Mouse (Mus musculus): Measurements from ENCODE around the gene Gtf3c4. TPM values are rescaled to one million over a fixed set of nuclear protein-coding genes. Genes with fewer than 3 reads are reported as not detected.
A peak's percentile ranks its signal among the peaks of the same experiment; 100 is the strongest.

The Gtf3c4 gene
- 35.4 and 38.1 TPM in 2 replicates for total RNA-seq (2012; rRNA removed)

GRCm38 (mm10) chr2:28840222-28840951 lies at the start of gene Gtf3c4, which contains the start of gene Ddx31:
Gtf3c4 (minus strand) TSS chr2:28840360.
Ddx31 (plus strand) TSS chr2:28840406.
- H3K27ac ChIP-seq (ENCODE audit: insufficient read depth, low read depth, low read length, poor library complexity, severe bottlenecking) = peak within 1 kb of the TSS; percentile 50
- no peaks in the 10 kb centered on the region for H3K9me3 ChIP-seq (ENCODE audit: control insufficient read depth, insufficient read depth, low read depth, low read length)
- peak within 1 kb of the TSS; percentile 88 for H3K9ac ChIP-seq (ENCODE audit: insufficient read depth, low read depth, low read length, poor library complexity, severe bottlenecking)
- H3K4me3 ChIP-seq (ENCODE audit: insufficient read depth in 1 of 2, low read depth in 1 of 2, low read length in 2 of 2, poor library complexity in 1 of 2, severe bottlenecking in 1 of 2) = peak within 1 kb of the TSS; percentile 75 to 86
- DNase-seq (ENCODE audit: low read depth, low spot score) = peak; percentile 91
- in situ Hi-C loops (cut with MboI; ENCODE audit: low sequenced_read_pairs in 2 of 2, unreplicated experiment in 2 of 2) = no loop called here
- TF ChIP-seq CHD2 (IDR thresholded peaks at IDR 0.05; ENCODE audit: low read depth, low read length) (no peak), HCFC1 (IDR thresholded peaks at IDR 0.05; ENCODE audit: borderline replicate concordance, insufficient read depth, low read length) (peak; percentile 71)
- H3K4me1 ChIP-seq (ENCODE audit: control insufficient read depth in 2 of 2, insufficient read depth in 2 of 2, low read length in 2 of 2, poor library complexity in 1 of 2) = peaks cover 0 to 5% of the 10 kb centered on the region in 2 experiments; a peak in 1 of 4 replicates
- peaks cover 4% of the 10 kb centered on the region; the same call in 1 of the 2 replicates for H3K36me3 ChIP-seq (ENCODE audit: control insufficient read depth, insufficient read depth, low read length, poor library complexity, severe bottlenecking)

- no peak overlapping the region for H3K4me3 ChIP-seq (ENCODE audit: insufficient read depth in 1 of 2, low read depth in 1 of 2, low read length in 2 of 2, poor library complexity in 1 of 2, severe bottlenecking in 1 of 2)
- in situ Hi-C loops (cut with MboI; ENCODE audit: low sequenced_read_pairs in 2 of 2, unreplicated experiment in 2 of 2) = no loop called here
- H3K4me1 ChIP-seq (ENCODE audit: control insufficient read depth in 2 of 2, insufficient read depth in 2 of 2, low read length in 2 of 2, poor library complexity in 1 of 2) = no peaks in the 10 kb centered on the region
- H3K9ac ChIP-seq (ENCODE audit: insufficient read depth, low read depth, low read length, poor library complexity, severe bottlenecking) = no peak overlapping the region
- no peak overlapping the region for H3K27ac ChIP-seq (ENCODE audit: insufficient read depth, low read depth, low read length, poor library complexity, severe bottlenecking)
- H3K9me3 ChIP-seq (ENCODE audit: control insufficient read depth, insufficient read depth, low read depth, low read length) = no peaks in the 10 kb centered on the region
- TF ChIP-seq HCFC1 (IDR thresholded peaks at IDR 0.05; ENCODE audit: borderline replicate concordance, insufficient read depth, low read length) (no peak), CHD2 (IDR thresholded peaks at IDR 0.05; ENCODE audit: low read depth, low read length) (no peak), ZNF384 (IDR thresholded peaks at IDR 0.05; ENCODE audit: low read depth, low read length) (no peak)
- H3K36me3 ChIP-seq (ENCODE audit: control insufficient read depth, insufficient read depth, low read length, poor library complexity, severe bottlenecking) = peaks cover 34% of the 10 kb centered on the region
- DNase-seq (ENCODE audit: low read depth, low spot score) = no peak
Observed at GRCm38 (mm10) chr2:28884914-28885313, 44.8 kb upstream of the Gtf3c4 start.

GRCm38 (mm10) chr2:28882826-28883485 lies 42.8 kb upstream of the Gtf3c4 start:
- Histone ChIP-seq H3K27ac (ENCODE audit: insufficient read depth, low read depth, low read length, poor library complexity, severe bottlenecking) (no peak overlapping the region), H3K9me3 (ENCODE audit: control insufficient read depth, insufficient read depth, low read depth, low read length) (no peaks in the 10 kb centered on the region), H3K4me1 (ENCODE audit: control insufficient read depth in 2 of 2, insufficient read depth in 2 of 2, low read length in 2 of 2, poor library complexity in 1 of 2) (no peaks in the 10 kb centered on the region), H3K9ac (ENCODE audit: insufficient read depth, low read depth, low read length, poor library complexity, severe bottlenecking) (no peak overlapping the region), H3K4me3 (ENCODE audit: insufficient read depth in 1 of 2, low read depth in 1 of 2, low read length in 2 of 2, poor library complexity in 1 of 2, severe bottlenecking in 1 of 2) (no peak overlapping the region), H3K36me3 (ENCODE audit: control insufficient read depth, insufficient read depth, low read length, poor library complexity, severe bottlenecking) (peaks cover 31% of the 10 kb centered on the region)
- no peak for TF ChIP-seq MAFK (IDR thresholded peaks at IDR 0.05; ENCODE audit: insufficient read depth, low read depth, low read length)
- TF ChIP-seq ZC3H11A (IDR thresholded peaks at IDR 0.05; ENCODE audit: borderline replicate concordance, low read depth, low read length) = no peak
- TF ChIP-seq CHD2 (IDR thresholded peaks at IDR 0.05; ENCODE audit: low read depth, low read length) = no peak
- TF ChIP-seq ZNF384 (IDR thresholded peaks at IDR 0.05; ENCODE audit: low read depth, low read length) = no peak
- no peak for TF ChIP-seq HCFC1 (IDR thresholded peaks at IDR 0.05; ENCODE audit: borderline replicate concordance, insufficient read depth, low read length)
- DNase-seq (ENCODE audit: low read depth, low spot score) = no peak
- in situ Hi-C loops (cut with MboI; ENCODE audit: low sequenced_read_pairs in 2 of 2, unreplicated experiment in 2 of 2) = no loop called here

DNA sequence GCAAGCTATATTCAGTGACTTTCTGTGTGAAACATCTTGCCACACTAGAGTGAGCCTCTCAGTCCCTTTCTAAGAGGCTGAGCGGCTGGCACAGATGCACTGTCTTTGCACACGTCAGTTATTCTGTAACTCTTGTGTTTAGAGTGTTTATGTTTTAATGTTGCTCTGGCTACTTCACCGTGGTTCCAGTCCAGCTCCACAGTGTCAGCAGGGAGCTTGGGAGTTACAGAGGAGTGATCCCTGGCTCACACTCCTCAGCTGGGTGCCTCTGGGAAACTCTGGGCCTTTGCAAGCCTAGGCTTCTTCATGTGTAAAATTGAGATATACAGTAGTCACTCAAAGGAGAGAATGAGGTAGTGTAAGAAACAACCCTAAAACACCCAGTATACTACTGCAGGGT lies 41.9 kb upstream of the Gtf3c4 start:
- no peaks in the 10 kb centered on the region for H3K4me1 ChIP-seq (ENCODE audit: control insufficient read depth in 2 of 2, insufficient read depth in 2 of 2, low read length in 2 of 2, poor library complexity in 1 of 2)
- no peaks in the 10 kb centered on the region for H3K9me3 ChIP-seq (ENCODE audit: control insufficient read depth, insufficient read depth, low read depth, low read length)
- no peak overlapping the region for H3K27ac ChIP-seq (ENCODE audit: insufficient read depth, low read depth, low read length, poor library complexity, severe bottlenecking)
- no peak overlapping the region for H3K4me3 ChIP-seq (ENCODE audit: insufficient read depth in 1 of 2, low read depth in 1 of 2, low read length in 2 of 2, poor library complexity in 1 of 2, severe bottlenecking in 1 of 2)
- no peak overlapping the region for H3K9ac ChIP-seq (ENCODE audit: insufficient read depth, low read depth, low read length, poor library complexity, severe bottlenecking)
- TF ChIP-seq ZNF384 (IDR thresholded peaks at IDR 0.05; ENCODE audit: low read depth, low read length) (no peak), HCFC1 (IDR thresholded peaks at IDR 0.05; ENCODE audit: borderline replicate concordance, insufficient read depth, low read length) (no peak), ZC3H11A (IDR thresholded peaks at IDR 0.05; ENCODE audit: borderline replicate concordance, low read depth, low read length) (no peak), CHD2 (IDR thresholded peaks at IDR 0.05; ENCODE audit: low read depth, low read length) (no peak), MAFK (IDR thresholded peaks at IDR 0.05; ENCODE audit: insufficient read depth, low read depth, low read length) (no peak)
- H3K36me3 ChIP-seq (ENCODE audit: control insufficient read depth, insufficient read depth, low read length, poor library complexity, severe bottlenecking) = peaks cover 33% of the 10 kb centered on the region
- in situ Hi-C loops (cut with MboI; ENCODE audit: low sequenced_read_pairs in 2 of 2, unreplicated experiment in 2 of 2) = no loop called here
- DNase-seq (ENCODE audit: low read depth, low spot score) = no peak

Data from ES-E14 (cell line).